Mouse (Mus musculus): Measurements from ENCODE around the gene Ifitm10.

- TF ChIP-seq MYC (IDR thresholded peaks at IDR 0.05; ENCODE audit: low read depth, low read length) (no peak), POLR2A (IDR thresholded peaks at IDR 0.05; ENCODE audit: low read depth, low read length) (no peak), UBTF (IDR thresholded peaks at IDR 0.05; ENCODE audit: low read depth, low read length) (no peak), BHLHE40 (IDR thresholded peaks at IDR 0.05; ENCODE audit: low read depth, low read length) (no peak), CTCF (conservative IDR thresholded peaks at IDR 0.05 in 1 of 2, IDR thresholded peaks at IDR 0.05 in 1 of 2; ENCODE audit: low read depth in 2 of 2, low read length in 2 of 2) (no peak), CHD2 (IDR thresholded peaks at IDR 0.05; ENCODE audit: low read length) (no peak), RAD21 (IDR thresholded peaks at IDR 0.05; ENCODE audit: low read depth, low read length) (no peak), JUND (conservative IDR thresholded peaks at IDR 0.05; ENCODE audit: low read depth, low read length) (no peak), MXI1 (IDR thresholded peaks at IDR 0.05; ENCODE audit: low read depth, low read length) (no peak), EP300 (IDR thresholded peaks at IDR 0.05; ENCODE audit: low read length) (no peak), ZNF384 (IDR thresholded peaks at IDR 0.05; ENCODE audit: low read depth, low read length) (no peak), ZMIZ1 (IDR thresholded peaks at IDR 0.05; ENCODE audit: low read depth, low read length) (no peak), USF2 (conservative IDR thresholded peaks at IDR 0.05; ENCODE audit: low read depth, low read length) (no peak), KAT2A (IDR thresholded peaks at IDR 0.05; ENCODE audit: insufficient replicate concordance, low read length) (no peak)
Observed at GRCm38 (mm10) chr7:142391609-142392008, 18.1 kb upstream of the Ifitm10 start.
